Mouse (Mus musculus): ENCODE results near the gene Ccdc88c.

DNA sequence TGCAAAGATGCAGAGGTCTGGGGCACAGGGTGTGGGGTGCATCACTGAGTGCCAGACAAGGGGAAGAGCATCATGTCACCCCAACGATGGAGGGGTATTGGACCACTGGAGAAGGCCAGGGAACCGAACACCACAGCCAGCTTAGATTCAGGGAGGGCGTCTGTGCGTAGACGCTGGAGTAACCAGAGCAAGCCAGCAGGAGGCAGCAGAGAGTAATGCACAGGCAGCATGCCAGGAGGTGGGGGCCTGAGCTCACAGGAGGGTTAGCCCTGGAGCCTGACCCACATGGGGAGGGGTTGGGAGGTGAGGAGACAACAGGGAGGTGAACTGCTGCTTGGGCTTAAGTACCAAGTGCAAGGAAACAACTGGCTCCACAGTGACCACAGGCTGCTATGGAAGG is 70.8 kb downstream of the Ccdc88c start:
- TF ChIP-seq CTCF (IDR thresholded peaks at IDR 0.05; ENCODE audit: control insufficient read depth, insufficient read depth, insufficient replicate concordance, low read depth, low read length), result peak; percentile 90; the same call in 1 of the 2 replicates
- TF ChIP-seq POLR2A (IDR thresholded peaks at IDR 0.05; ENCODE audit: control insufficient read depth, low read depth, low read length), result no peak

Measured in testis, adult 2 months (tissue).